ENCODE assay signal across 8 mouse cellular contexts in genomic region chr1:171032691-171033090, GRCm38 (mm10). TPM values are rescaled to one million over a fixed set of nuclear protein-coding genes. Genes with fewer than 3 reads are reported as not detected.
A peak's percentile ranks its signal among the peaks of the same experiment; 100 is the strongest.
DNase-seq lines count a peak whose midpoint lies in the region; ATAC-seq and TF ChIP-seq lines count a peak whose summit lies in the region.

No protein-coding gene starts in this region.

- peaks cover 18% of the 10 kb centered on the region for H3K4me1 ChIP-seq in heart, embryonic 15.5 days (replicated peaks)
- H3K4me1 ChIP-seq in embryonic facial prominence, embryonic 12.5 days, result peaks cover 6% of the 10 kb centered on the region; the same call in 1 of the 2 replicates
- no peaks in the 10 kb centered on the region for H3K4me1 ChIP-seq in limb, embryonic 14.5 days (ENCODE audit: control insufficient read depth, insufficient read depth, low read length)
- no peaks in the 10 kb centered on the region for H3K4me1 ChIP-seq in stomach, embryonic 16.5 days (ENCODE audit: control insufficient read depth, insufficient read depth, low read length)

- ATAC-seq in heart, embryonic 15.5 days (replicated peaks; ENCODE audit: insufficient number of reproducible peaks, insufficient read depth, low FRiP score, low read depth), result 0 out of 2 replicates have a peak, but pooled peaks have one; percentile 21
- ATAC-seq in embryonic facial prominence, embryonic 12.5 days (ENCODE audit: insufficient number of reproducible peaks, insufficient read depth, low FRiP score, low TSS enrichment), result no peak
- no peak for ATAC-seq in limb, embryonic 14.5 days (ENCODE audit: low FRiP score, low read depth)
- ATAC-seq in stomach, embryonic 16.5 days (ENCODE audit: insufficient read depth, low FRiP score), result no peak
- no peak for ATAC-seq in granulocyte monocyte progenitor cell, adult 5-6 weeks (replicated peaks; ENCODE audit: poor library complexity, severe bottlenecking)
- no peak for ATAC-seq in CD4-positive, CD25-positive, alpha-beta regulatory T cell, adult 4 months

- peak overlapping the region; percentile 93 for H3K4me2 ChIP-seq in heart, embryonic 15.5 days
- H3K4me2 ChIP-seq in embryonic facial prominence, embryonic 12.5 days (replicated peaks), result peak overlapping the region; percentile 83
- peak overlapping the region; percentile 82 for H3K4me2 ChIP-seq in limb, embryonic 14.5 days (replicated peaks; ENCODE audit: low read depth, low read length, severe bottlenecking)
- peak overlapping the region; percentile 85 for H3K4me2 ChIP-seq in stomach, embryonic 16.5 days (ENCODE audit: low read depth, low read length)

- H3K9me3 ChIP-seq in heart, embryonic 15.5 days (replicated peaks), result no peaks in the 10 kb centered on the region
- no peaks in the 10 kb centered on the region for H3K9me3 ChIP-seq in embryonic facial prominence, embryonic 12.5 days
- no peaks in the 10 kb centered on the region for H3K9me3 ChIP-seq in limb, embryonic 14.5 days (ENCODE audit: control insufficient read depth, low read length)
- H3K9me3 ChIP-seq in stomach, embryonic 16.5 days (replicated peaks; ENCODE audit: control insufficient read depth, low read length), result no peaks in the 10 kb centered on the region

- peak overlapping the region; percentile 45 for H3K9ac ChIP-seq in heart, embryonic 15.5 days
- H3K9ac ChIP-seq in embryonic facial prominence, embryonic 12.5 days, result peak overlapping the region; percentile 45; the same call in 1 of the 2 replicates
- H3K9ac ChIP-seq in limb, embryonic 14.5 days (ENCODE audit: low read depth, low read length, severe bottlenecking), result peak overlapping the region; percentile 38; the same call in 1 of the 2 replicates
- H3K9ac ChIP-seq in stomach, embryonic 16.5 days (ENCODE audit: low read length), result no peak overlapping the region

- no peak for DNase-seq in heart, adult 9 months (ENCODE audit: low spot score in 2 of 2)
- DNase-seq in ES-CJ7 (ENCODE audit: low read depth, low spot score), result peak; percentile 30
- no peak for DNase-seq in limb, embryonic 14.5 days (ENCODE audit: low spot score)

- no peak for TF ChIP-seq POLR2A in limb, embryonic 14.5 days (IDR thresholded peaks at IDR 0.05; ENCODE audit: borderline replicate concordance, extremely low read depth, insufficient read depth, insufficient read length)

- H3K27me3 ChIP-seq in heart, embryonic 15.5 days, result peaks cover 31% of the 10 kb centered on the region
- H3K27me3 ChIP-seq in embryonic facial prominence, embryonic 12.5 days, result peaks cover 51% of the 10 kb centered on the region
- H3K27me3 ChIP-seq in limb, embryonic 14.5 days (ENCODE audit: control insufficient read depth, insufficient read depth, low read length), result peaks cover 35% of the 10 kb centered on the region
- H3K27me3 ChIP-seq in stomach, embryonic 16.5 days (ENCODE audit: control insufficient read depth, insufficient read depth, low read length), result peaks cover 6% of the 10 kb centered on the region; the same call in 1 of the 2 replicates

- WGBS in heart, embryonic 15.5 days, result 7% methylated on average over 10 of the region's 10 CpGs
- WGBS in embryonic facial prominence, embryonic 12.5 days, result 6% methylated on average over 10 of the region's 10 CpGs
- 6% methylated on average over 10 of the region's 10 CpGs for WGBS in limb, embryonic 14.5 days
- WGBS in stomach, embryonic 16.5 days, result 7% methylated on average over 10 of the region's 10 CpGs

- peak overlapping the region; percentile 65 for H3K4me3 ChIP-seq in heart, embryonic 15.5 days
- H3K4me3 ChIP-seq in embryonic facial prominence, embryonic 12.5 days, result peak overlapping the region; percentile 58
- H3K4me3 ChIP-seq in limb, embryonic 14.5 days (replicated peaks; ENCODE audit: low read length), result peak overlapping the region; percentile 49
- H3K4me3 ChIP-seq in stomach, embryonic 16.5 days (replicated peaks; ENCODE audit: low read length), result peak overlapping the region; percentile 59

- no peak overlapping the region for H3K27ac ChIP-seq in heart, embryonic 15.5 days
- H3K27ac ChIP-seq in embryonic facial prominence, embryonic 12.5 days, result no peak overlapping the region
- no peak overlapping the region for H3K27ac ChIP-seq in limb, embryonic 14.5 days (replicated peaks; ENCODE audit: low read depth, low read length)
- no peak overlapping the region for H3K27ac ChIP-seq in stomach, embryonic 16.5 days (ENCODE audit: low read length)

- H3K36me3 ChIP-seq in heart, embryonic 15.5 days, result no peaks in the 10 kb centered on the region
- H3K36me3 ChIP-seq in embryonic facial prominence, embryonic 12.5 days, result no peaks in the 10 kb centered on the region
- no peaks in the 10 kb centered on the region for H3K36me3 ChIP-seq in limb, embryonic 14.5 days (ENCODE audit: control insufficient read depth, insufficient read depth, low read length)
- no peaks in the 10 kb centered on the region for H3K36me3 ChIP-seq in stomach, embryonic 16.5 days (ENCODE audit: control insufficient read depth, insufficient read depth, low read length)

RNA-seq across cellular contexts. Expression of gene Fcgr4, which starts 14.0 kb away (rescaled TPM):
- polyA plus RNA-seq in heart, embryonic 15.5 days (2015; fragmentation: Nextera tagmentation; extraction: Ambion mirVana), result 1.1 and 1.4 TPM in 2 replicates
- 0.13 TPM in 1 of 2 replicates, not detected in the other for polyA plus RNA-seq in embryonic facial prominence, embryonic 12.5 days (2016; fragmentation: Nextera tagmentation; extraction: Ambion mirVana)
- 0.75 and 1.2 TPM in 2 replicates for polyA plus RNA-seq in limb, embryonic 14.5 days (2012; rRNA removed)
- 0.59 and 0.79 TPM in 2 replicates for polyA plus RNA-seq in limb, embryonic 14.5 days (2014; fragmentation: Nextera tagmentation; extraction: Ambion mirVana)
- polyA plus RNA-seq in stomach, embryonic 16.5 days (2015; fragmentation: Nextera tagmentation; extraction: Ambion mirVana), result 0.90 and 1.5 TPM in 2 replicates
- 0.58 and 2.9 TPM in 2 replicates for total RNA-seq in granulocyte monocyte progenitor cell, adult 5-6 weeks (2014; fragmentation: Nextera tagmentation)
- total RNA-seq in granulocyte monocyte progenitor cell, adult 5-6 weeks (2017), result 3.1 and 3.5 TPM in 2 replicates
- under 1 TPM in 1 of 2 experiments, not detected in 1; 0.26 TPM for polyA plus RNA-seq in CD4-positive, CD25-positive, alpha-beta regulatory T cell, adult 4 months (2017; shearing (Covaris generic))

RNA-seq across cellular contexts. Expression of gene Fcgr3, which starts 32.0 kb away (rescaled TPM):
- 10.4 and 11.9 TPM in 2 replicates for polyA plus RNA-seq in heart, embryonic 15.5 days (2015; fragmentation: Nextera tagmentation; extraction: Ambion mirVana)
- 6.0 and 6.5 TPM in 2 replicates for polyA plus RNA-seq in embryonic facial prominence, embryonic 12.5 days (2016; fragmentation: Nextera tagmentation; extraction: Ambion mirVana)
- polyA plus RNA-seq in limb, embryonic 14.5 days (2012; rRNA removed), result 12.8 and 13.7 TPM in 2 replicates
- 17.6 and 19.7 TPM in 2 replicates for polyA plus RNA-seq in limb, embryonic 14.5 days (2014; fragmentation: Nextera tagmentation; extraction: Ambion mirVana)
- polyA plus RNA-seq in stomach, embryonic 16.5 days (2015; fragmentation: Nextera tagmentation; extraction: Ambion mirVana), result 17.7 and 20.2 TPM in 2 replicates
- total RNA-seq in granulocyte monocyte progenitor cell, adult 5-6 weeks (2014; fragmentation: Nextera tagmentation), result 274 and 310 TPM in 2 replicates
- total RNA-seq in granulocyte monocyte progenitor cell, adult 5-6 weeks (2017), result 498 and 520 TPM in 2 replicates
- not detected for polyA plus RNA-seq in CD4-positive, CD25-positive, alpha-beta regulatory T cell, adult 4 months (2017; shearing (Covaris generic))

RNA-seq across cellular contexts. Expression of gene Fcgr2b, which starts 56.3 kb away (rescaled TPM):
- 1.2 and 2.9 TPM in 2 replicates for polyA plus RNA-seq in heart, embryonic 15.5 days (2015; fragmentation: Nextera tagmentation; extraction: Ambion mirVana)
- 0.32 and 0.38 TPM in 2 replicates for polyA plus RNA-seq in embryonic facial prominence, embryonic 12.5 days (2016; fragmentation: Nextera tagmentation; extraction: Ambion mirVana)
- 2.1 and 2.6 TPM in 2 replicates for polyA plus RNA-seq in limb, embryonic 14.5 days (2012; rRNA removed)
- 2.1 and 3.2 TPM in 2 replicates for polyA plus RNA-seq in limb, embryonic 14.5 days (2014; fragmentation: Nextera tagmentation; extraction: Ambion mirVana)
- 3.4 TPM in 2 replicates for polyA plus RNA-seq in stomach, embryonic 16.5 days (2015; fragmentation: Nextera tagmentation; extraction: Ambion mirVana)
- total RNA-seq in granulocyte monocyte progenitor cell, adult 5-6 weeks (2014; fragmentation: Nextera tagmentation), result 106 and 115 TPM in 2 replicates
- total RNA-seq in granulocyte monocyte progenitor cell, adult 5-6 weeks (2017), result 106 and 143 TPM in 2 replicates
- 1 to 10 TPM in 1 of 2 experiments, not detected in 1; 1.1 TPM for polyA plus RNA-seq in CD4-positive, CD25-positive, alpha-beta regulatory T cell, adult 4 months (2017; shearing (Covaris generic))
